Mouse (Mus musculus) erythroblast, adult 5-6 weeks (primary cell): ENCODE measurements around the gene Med13l. TPM values are rescaled to one million over a fixed set of nuclear protein-coding genes. Genes with fewer than 3 reads are reported as not detected.

Experiments used
- ATAC-seq: replicated peaks from 2 replicates; pipeline ENCODE4 v1.8.0; 2016; ENCODE audit warnings: moderate number of reproducible peaks, mild to moderate bottlenecking, moderate TSS enrichment, inconsistent platforms; ENCODE audit not compliant: poor library complexity, low FRiP score, severe bottlenecking
- total RNA-seq, 2 experiments: library from RNA; stranded (forward) in 1 of 2; stranded (reverse) in 1 of 2; fragments of 150-400 nt in 1 of 2; fragments of 200-764, 138-1000 nt in 1 of 2; gene quantifications; 2 replicates each; pipeline versions ENCODE4 v1.2.3 to v1.2.4; 2015 to 2017; ENCODE audit warnings: low replicate concordance in 2 of 2

Med13l gene
- total RNA-seq, 2 experiments from 2014 or later, result 49.2 to 82.2 TPM

DNA sequence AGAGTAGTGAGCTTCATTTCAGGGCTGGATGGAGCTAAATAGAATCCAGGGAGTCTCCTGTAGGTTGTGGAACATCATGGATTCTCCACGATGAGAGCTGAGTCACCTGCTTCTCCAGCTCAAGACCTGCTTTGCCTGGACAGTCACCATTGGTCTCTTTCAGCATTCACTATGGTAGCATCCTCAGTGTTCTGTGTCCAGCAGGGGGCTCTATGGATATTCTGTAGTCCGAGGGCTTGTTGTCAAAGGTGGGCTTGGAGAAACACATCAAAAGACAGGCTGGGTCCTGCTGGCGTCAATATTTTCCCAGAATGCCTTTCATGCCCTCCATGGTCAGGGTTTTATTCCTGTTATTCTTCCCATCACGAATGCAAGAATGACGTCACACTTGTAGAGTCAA is 251.2 kb downstream of the Med13l start:
- ATAC-seq, result no peak

DNA sequence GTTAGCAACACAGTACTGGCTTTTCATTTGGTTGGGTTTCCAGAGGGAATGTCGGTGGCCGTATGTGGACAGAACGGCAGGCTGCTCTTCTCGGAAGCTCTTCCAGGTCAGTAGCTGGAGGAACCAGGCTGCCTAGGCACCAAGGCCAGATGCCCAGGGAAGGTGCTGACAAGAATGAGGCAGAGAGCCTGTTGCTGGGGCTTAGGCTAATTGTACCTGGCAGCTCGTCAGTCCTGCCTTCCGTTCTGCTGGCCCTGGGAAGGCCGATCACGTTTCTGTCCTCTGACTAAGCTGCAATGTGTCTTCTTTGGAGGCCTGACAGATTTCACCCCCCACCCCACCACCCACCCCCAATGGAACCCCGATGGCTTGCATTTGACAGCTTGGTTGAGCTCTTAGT is 251.9 kb downstream of the Med13l start:
- no peak for ATAC-seq

DNA sequence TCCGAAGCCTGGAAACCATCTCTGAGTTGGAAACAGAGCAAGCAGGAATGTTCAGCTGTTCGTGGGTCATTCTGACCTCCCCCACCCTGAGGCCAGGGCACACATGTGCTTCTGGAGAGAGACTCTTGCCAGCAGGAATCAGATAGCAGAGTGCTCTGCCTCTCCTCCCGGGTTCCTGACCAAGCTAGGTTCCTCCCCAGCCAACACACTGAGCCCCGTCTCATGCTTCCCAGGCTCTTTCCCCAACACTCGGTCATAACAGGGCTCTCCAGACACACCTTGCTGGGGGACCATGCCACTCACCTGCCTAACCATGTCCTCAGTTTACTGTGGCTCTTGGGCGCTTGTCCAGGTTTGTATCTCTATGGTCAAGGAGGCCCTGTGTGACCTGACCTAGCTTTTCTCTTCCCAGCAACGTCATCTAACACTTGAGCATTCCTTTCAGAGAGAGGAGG is 252.5 kb downstream of the Med13l start:
- ATAC-seq, result no peak

DNA sequence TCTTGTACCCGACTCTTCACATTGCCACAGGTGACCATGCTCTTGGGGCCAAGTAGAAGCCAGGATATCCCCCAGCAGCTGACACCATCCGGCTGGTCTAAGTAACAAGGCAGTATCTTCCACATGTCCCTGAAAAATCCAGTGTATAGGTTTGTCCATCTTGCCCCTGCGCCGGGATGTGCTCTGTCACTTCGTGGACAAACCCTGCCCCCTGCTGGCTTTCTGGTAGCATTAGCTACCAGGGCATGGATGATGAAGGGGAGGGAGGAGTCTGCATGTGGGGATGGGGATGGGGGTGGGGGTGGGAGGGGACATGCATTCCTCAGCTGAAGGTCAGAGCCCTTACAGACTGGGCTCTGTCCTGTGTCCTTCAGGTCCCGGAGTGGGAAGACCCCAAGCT is 253.6 kb downstream of the Med13l start:
- ATAC-seq, result no peak
